Mouse (Mus musculus) stomach, embryonic 15.5 days (tissue): Measurements from ENCODE around the gene Ksr2. TPM values are rescaled to one million over a fixed set of nuclear protein-coding genes. Genes with fewer than 3 reads are reported as not detected.

ENCODE experiments used
- ATAC-seq: fragments of 200-750 bp; cut with Nextera tagmentation; 2 replicates; pipeline ENCODE4 v1.8.0; 2017; ENCODE audit warnings: low read depth, moderate number of reproducible peaks, moderate TSS enrichment; ENCODE audit not compliant: insufficient read depth, low FRiP score
- H3K27ac ChIP-seq: fragments of 300-500 bp; sonication (generic); 2 replicates; pipeline ENCODE4 v1.5.1; 2015; ENCODE audit warnings: mild to moderate bottlenecking, inconsistent platforms
- H3K27me3 ChIP-seq: fragments of 300-500 bp; sonication (generic); replicated peaks from 2 replicates; pipeline ENCODE4 v1.6.1; 2015; ENCODE audit warnings: inconsistent platforms
- H3K36me3 ChIP-seq: fragments of 300-500 bp; sonication (generic); 2 replicates; pipeline ENCODE4 v1.6.1; 2015; ENCODE audit warnings: inconsistent platforms
- H3K4me1 ChIP-seq: fragments of 300-500 bp; sonication (generic); 2 replicates; pipeline ENCODE4 v1.6.1; 2015; ENCODE audit warnings: inconsistent platforms
- H3K4me2 ChIP-seq: fragments of 300-500 bp; sonication (generic); 2 replicates; pipeline ENCODE4 v1.6.1; 2015; ENCODE audit warnings: mild to moderate bottlenecking, inconsistent platforms
- H3K4me3 ChIP-seq: fragments of 300-500 bp; sonication (generic); replicated peaks from 2 replicates; pipeline ENCODE4 v1.5.1; 2015; ENCODE audit warnings: inconsistent platforms
- H3K9ac ChIP-seq: fragments of 300-500 bp; sonication (generic); 2 replicates; pipeline ENCODE4 v1.6.1; 2015; ENCODE audit warnings: inconsistent platforms
- H3K9me3 ChIP-seq: fragments of 300-500 bp; sonication (generic); 2 replicates; pipeline ENCODE4 v1.6.1; 2016; ENCODE audit warnings: inconsistent platforms
- WGBS: fragments of 180-500 bp; shearing (Covaris S2); methylation state at CpG from one replicate; pipeline ENCODE4 v1.1.7; 2015; 5-methylcytosine and 5-hydroxymethylcytosine counted together
- polyA plus RNA-seq: library from polyadenylated mRNA; unstranded; fragments of >200 nt; fragmentation: Nextera tagmentation; extraction: Ambion mirVana; gene quantifications from 2 replicates; pipeline ENCODE4 v1.2.1, GENCODE M21; 2015

Gene Ksr2
- polyA plus RNA-seq, 1 experiment from 2014 or later, result 0.44 TPM

- Histone ChIP-seq H3K9me3 (no peaks in the 10 kb centered on the region), H3K4me3 (no peak overlapping the region), H3K27me3 (no peaks in the 10 kb centered on the region), H3K36me3 (no peaks in the 10 kb centered on the region), H3K27ac (no peak overlapping the region), H3K4me1 (no peaks in the 10 kb centered on the region), H3K4me2 (no peak overlapping the region), H3K9ac (no peak overlapping the region)
- 80% methylated on average over 9 of the region's 9 CpGs for WGBS
- ATAC-seq, result no peak
Observed at GRCm38 (mm10) chr5:117764496-117764895, 350.7 kb downstream of the Ksr2 start.

GRCm38 (mm10) chr5:117779175-117779574, 365.4 kb downstream of the Ksr2 start:
- Histone ChIP-seq H3K4me1 (no peaks in the 10 kb centered on the region), H3K4me2 (no peak overlapping the region), H3K36me3 (no peaks in the 10 kb centered on the region), H3K9ac (no peak overlapping the region), H3K27ac (no peak overlapping the region), H3K9me3 (no peaks in the 10 kb centered on the region), H3K27me3 (no peaks in the 10 kb centered on the region), H3K4me3 (no peak overlapping the region)
- ATAC-seq, result no peak
- 53% methylated on average over 11 of the region's 11 CpGs for WGBS

- no peak within 1 kb of the TSS for H3K4me3 ChIP-seq
- no peak within 1 kb of the TSS for H3K27ac ChIP-seq
- no peaks in the 10 kb centered on the region for H3K36me3 ChIP-seq
- H3K9me3 ChIP-seq, result no peaks in the 10 kb centered on the region
- WGBS, result 27% methylated on average over 10 of the region's 10 CpGs
- ATAC-seq, result 0 out of 2 replicates have a peak, but pooled peaks have one; percentile 22
- H3K27me3 ChIP-seq, result no peaks in the 10 kb centered on the region
- H3K4me2 ChIP-seq, result no peak within 1 kb of the TSS
- no peaks in the 10 kb centered on the region for H3K4me1 ChIP-seq
- no peak within 1 kb of the TSS for H3K9ac ChIP-seq
Observed at GRCm38 (mm10) chr5:117780681-117781080, 366.9 kb downstream of the Ksr2 start, which contains the start of gene Nos1. Gene Nos1 (plus strand): TSS chr5:117781032.

GRCm38 (mm10) chr5:117781178-117781577, 367.4 kb downstream of the Ksr2 start:
- H3K27ac ChIP-seq, result no peak overlapping the region
- H3K4me2 ChIP-seq, result no peak overlapping the region
- H3K4me3 ChIP-seq, result no peak overlapping the region
- no peak overlapping the region for H3K9ac ChIP-seq
- no peaks in the 10 kb centered on the region for H3K36me3 ChIP-seq
- no peak for ATAC-seq
- H3K9me3 ChIP-seq, result no peaks in the 10 kb centered on the region
- H3K27me3 ChIP-seq, result no peaks in the 10 kb centered on the region
- no peaks in the 10 kb centered on the region for H3K4me1 ChIP-seq
- WGBS, result 84% methylated on average over 6 of the region's 6 CpGs

DNA sequence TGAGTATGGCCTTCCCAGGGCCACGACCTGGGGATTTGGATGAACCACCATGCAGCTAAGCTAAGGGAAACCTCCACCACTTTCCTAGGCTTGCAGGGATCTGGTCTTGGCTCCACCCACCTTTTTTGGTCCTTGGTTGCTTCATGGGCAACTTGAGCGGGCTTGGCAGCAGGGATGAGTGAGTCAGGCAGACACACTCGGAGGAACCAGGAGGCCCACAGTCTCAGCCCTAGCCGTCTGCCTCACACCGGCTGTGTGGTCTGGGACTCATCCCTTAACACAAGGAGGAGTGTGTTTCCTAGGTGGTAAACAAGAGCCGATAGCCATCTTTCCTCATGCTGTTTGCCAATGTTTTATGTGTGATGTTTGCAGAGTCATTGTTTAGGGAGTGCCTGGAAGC, 376.3 kb downstream of the Ksr2 start:
- Histone ChIP-seq H3K27me3 (no peaks in the 10 kb centered on the region), H3K4me2 (no peak overlapping the region), H3K4me3 (no peak overlapping the region), H3K9ac (no peak overlapping the region), H3K36me3 (no peaks in the 10 kb centered on the region), H3K4me1 (no peaks in the 10 kb centered on the region), H3K27ac (no peak overlapping the region), H3K9me3 (no peaks in the 10 kb centered on the region)
- 38% methylated on average over 6 of the region's 6 CpGs for WGBS
- ATAC-seq, result no peak

DNA sequence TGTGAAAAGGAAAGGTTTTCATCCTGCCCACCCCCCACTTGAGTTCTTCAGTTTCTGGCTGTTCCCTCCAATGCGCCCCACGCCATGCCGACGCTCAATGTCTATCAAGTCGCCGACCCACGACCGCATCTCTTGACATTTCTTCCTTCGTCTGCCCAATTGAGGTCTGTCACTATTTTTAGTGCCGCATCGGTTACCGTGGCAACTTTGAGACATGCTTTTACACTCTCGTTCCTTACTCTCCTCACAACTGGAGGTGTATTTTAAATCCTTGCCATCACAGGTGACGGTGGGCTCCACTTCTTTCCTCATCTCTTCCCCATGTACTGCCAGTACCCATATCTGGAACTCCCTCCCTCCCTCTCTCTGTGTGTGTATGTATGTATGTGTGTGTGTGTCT, 378.1 kb downstream of the Ksr2 start:
- WGBS, result 91% methylated on average over 14 of the region's 14 CpGs
- no peak for ATAC-seq

GRCm38 (mm10) chr5:117800849-117801248, 387.0 kb downstream of the Ksr2 start:
- H3K9me3 ChIP-seq, result no peaks in the 10 kb centered on the region
- no peak overlapping the region for H3K4me2 ChIP-seq
- no peak overlapping the region for H3K9ac ChIP-seq
- H3K4me3 ChIP-seq, result no peak overlapping the region
- ATAC-seq, result no peak
- no peak overlapping the region for H3K27ac ChIP-seq
- H3K27me3 ChIP-seq, result no peaks in the 10 kb centered on the region
- 54% methylated on average over 9 of the region's 9 CpGs for WGBS
- no peaks in the 10 kb centered on the region for H3K36me3 ChIP-seq
- H3K4me1 ChIP-seq, result no peaks in the 10 kb centered on the region

More for the DNA sequence above, 378.1 kb downstream of the Ksr2 start:
- H3K4me2 ChIP-seq, result no peak overlapping the region
- no peak overlapping the region for H3K9ac ChIP-seq
- no peaks in the 10 kb centered on the region for H3K27me3 ChIP-seq
- H3K4me1 ChIP-seq, result no peaks in the 10 kb centered on the region
- H3K27ac ChIP-seq, result no peak overlapping the region
- no peaks in the 10 kb centered on the region for H3K36me3 ChIP-seq
- no peaks in the 10 kb centered on the region for H3K9me3 ChIP-seq
- H3K4me3 ChIP-seq, result no peak overlapping the region

DNA sequence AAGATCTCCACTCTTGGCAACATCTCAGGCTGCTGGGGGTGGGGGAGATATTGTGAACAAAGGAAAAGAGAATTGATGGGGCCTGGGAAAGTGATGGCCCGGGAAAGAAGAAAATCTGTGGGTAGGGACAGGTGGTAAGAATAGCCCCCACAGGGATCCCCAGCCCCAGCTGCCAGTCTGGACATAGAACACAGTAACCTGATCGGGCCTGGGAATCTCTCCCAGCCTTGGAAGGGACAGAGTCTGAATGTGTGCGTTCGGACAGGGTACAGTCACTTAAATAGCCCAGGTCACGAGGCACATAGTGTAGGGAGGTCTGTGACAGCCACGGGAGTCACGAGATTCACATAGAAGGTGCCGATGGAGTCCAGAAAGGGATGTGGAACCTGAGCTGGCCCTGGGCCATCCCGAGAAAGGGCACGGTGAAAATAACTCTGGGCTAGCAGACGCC, 388.3 kb downstream of the Ksr2 start:
- Histone ChIP-seq H3K4me2 (no peak overlapping the region), H3K4me3 (no peak overlapping the region), H3K9ac (no peak overlapping the region), H3K27ac (no peak overlapping the region), H3K9me3 (no peaks in the 10 kb centered on the region), H3K27me3 (no peaks in the 10 kb centered on the region), H3K4me1 (no peaks in the 10 kb centered on the region), H3K36me3 (no peaks in the 10 kb centered on the region)
- 79% methylated on average over 11 of the region's 11 CpGs for WGBS
- no peak for ATAC-seq

DNA sequence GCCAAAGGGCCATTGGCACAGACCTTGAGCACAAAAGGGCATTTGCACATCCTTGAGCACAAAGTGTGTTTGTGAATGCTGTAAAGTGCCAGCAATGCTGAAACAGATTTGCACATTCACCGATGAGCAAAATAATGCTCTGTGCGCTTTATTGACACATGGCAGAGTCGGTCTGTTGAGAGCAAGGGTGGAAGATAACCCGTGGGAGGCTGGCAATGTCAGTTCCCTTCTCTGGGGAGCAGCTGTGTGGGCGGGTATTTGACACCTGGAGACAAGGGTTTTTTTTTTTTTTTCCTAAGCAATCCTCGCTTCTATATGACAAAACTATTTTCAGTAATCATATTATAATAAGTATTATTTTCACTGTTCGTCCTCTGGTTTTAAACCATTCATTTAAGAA, 389.8 kb downstream of the Ksr2 start:
- no peak overlapping the region for H3K4me2 ChIP-seq
- H3K27ac ChIP-seq, result no peak overlapping the region
- no peaks in the 10 kb centered on the region for H3K36me3 ChIP-seq
- no peaks in the 10 kb centered on the region for H3K27me3 ChIP-seq
- no peaks in the 10 kb centered on the region for H3K4me1 ChIP-seq
- WGBS, result 56% methylated on average over 7 of the region's 7 CpGs
- H3K9me3 ChIP-seq, result no peaks in the 10 kb centered on the region
- no peak overlapping the region for H3K9ac ChIP-seq
- ATAC-seq, result no peak
- no peak overlapping the region for H3K4me3 ChIP-seq

DNA sequence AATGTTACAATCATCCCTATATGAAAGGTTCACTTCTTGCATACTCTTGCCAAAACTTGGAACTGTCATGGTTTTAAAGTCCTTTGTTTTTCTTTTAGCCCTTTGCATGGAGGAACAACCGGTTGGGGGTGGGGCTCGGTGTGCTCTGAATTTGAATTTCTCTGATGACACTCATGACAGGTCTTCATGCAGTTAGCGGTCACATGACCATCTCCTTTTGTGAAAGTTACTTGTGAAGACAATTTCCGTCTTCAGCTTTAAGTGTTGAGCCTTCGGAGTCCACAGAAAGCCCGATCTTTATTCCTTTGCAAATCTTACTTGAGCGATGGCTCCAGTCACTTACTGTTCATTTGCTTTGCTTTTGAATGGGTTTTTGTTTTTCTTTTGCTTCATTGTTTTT, 397.1 kb downstream of the Ksr2 start:
- no peaks in the 10 kb centered on the region for H3K36me3 ChIP-seq
- H3K4me2 ChIP-seq, result no peak overlapping the region
- 84% methylated on average over 7 of the region's 7 CpGs for WGBS
- H3K27ac ChIP-seq, result no peak overlapping the region
- H3K4me3 ChIP-seq, result no peak overlapping the region
- no peaks in the 10 kb centered on the region for H3K27me3 ChIP-seq
- no peaks in the 10 kb centered on the region for H3K4me1 ChIP-seq
- no peaks in the 10 kb centered on the region for H3K9me3 ChIP-seq
- no peak overlapping the region for H3K9ac ChIP-seq
- no peak for ATAC-seq

- ATAC-seq, result no peak
- WGBS, result 70% methylated on average over 6 of the region's 6 CpGs
- H3K36me3 ChIP-seq, result no peaks in the 10 kb centered on the region
Observed at GRCm38 (mm10) chr5:117818800-117819199, 405.0 kb downstream of the Ksr2 start.

DNA sequence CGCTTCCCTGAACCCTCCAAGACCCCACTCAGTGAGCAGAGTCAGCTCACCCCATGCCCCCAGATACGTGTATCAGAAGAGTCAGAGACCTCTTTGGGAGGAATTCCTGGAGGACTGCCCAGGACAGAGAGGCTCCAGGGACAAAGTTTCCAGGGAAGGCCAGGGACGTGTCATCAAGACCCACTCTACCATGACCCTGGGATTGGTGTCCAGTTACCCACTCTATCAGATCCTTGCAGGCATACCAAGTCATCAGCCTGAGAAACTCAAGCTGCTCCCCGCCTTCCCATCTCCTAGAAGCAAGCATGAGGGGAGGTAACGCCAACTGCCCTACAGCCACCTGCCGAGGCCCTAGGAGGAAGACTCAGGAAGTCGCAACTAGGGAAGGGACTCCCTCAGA, 406.6 kb downstream of the Ksr2 start:
- Histone ChIP-seq H3K9ac (no peak overlapping the region), H3K4me3 (no peak overlapping the region), H3K27me3 (no peaks in the 10 kb centered on the region), H3K9me3 (no peaks in the 10 kb centered on the region), H3K27ac (no peak overlapping the region), H3K4me1 (no peaks in the 10 kb centered on the region), H3K4me2 (no peak overlapping the region), H3K36me3 (no peaks in the 10 kb centered on the region)
- 58% methylated on average over 7 of the region's 7 CpGs for WGBS
- no peak for ATAC-seq

More at GRCm38 (mm10) chr5:117818800-117819199, 405.0 kb downstream of the Ksr2 start:
- Histone ChIP-seq H3K4me1 (no peaks in the 10 kb centered on the region), H3K27ac (no peak overlapping the region), H3K27me3 (no peaks in the 10 kb centered on the region), H3K4me2 (no peak overlapping the region), H3K9me3 (no peaks in the 10 kb centered on the region), H3K9ac (no peak overlapping the region), H3K4me3 (no peak overlapping the region)

DNA sequence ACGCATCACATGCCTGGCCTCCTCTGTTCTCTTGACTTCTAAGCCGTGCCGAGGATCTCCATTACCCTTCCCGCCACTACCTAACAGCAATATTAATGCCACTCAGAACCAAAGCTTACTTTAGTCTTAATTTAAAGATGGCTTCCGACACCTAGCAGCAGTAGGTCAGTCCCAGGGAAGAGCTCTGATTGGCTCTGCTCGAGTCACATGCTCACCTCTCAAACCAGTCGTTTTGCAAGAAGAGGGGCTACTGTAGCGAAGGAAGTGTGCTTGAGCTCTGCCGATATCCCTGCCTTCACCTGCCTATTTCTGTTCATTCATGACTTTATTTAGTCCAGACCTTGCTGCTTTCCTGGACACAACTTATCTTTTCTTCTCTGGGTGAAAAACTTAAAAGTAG, 410.0 kb downstream of the Ksr2 start:
- Histone ChIP-seq H3K4me3 (no peak overlapping the region), H3K4me2 (no peak overlapping the region), H3K9me3 (no peaks in the 10 kb centered on the region), H3K36me3 (no peaks in the 10 kb centered on the region), H3K9ac (no peak overlapping the region), H3K27ac (no peak overlapping the region), H3K27me3 (no peaks in the 10 kb centered on the region), H3K4me1 (no peaks in the 10 kb centered on the region)
- 90% methylated on average over 9 of the region's 9 CpGs for WGBS
- no peak for ATAC-seq
